Mouse (Mus musculus): ENCODE results near the gene Smok2a. TPM values are rescaled to one million over a fixed set of nuclear protein-coding genes. Genes with fewer than 3 reads are reported as not detected.
"Not testable (repeated sequence)": the region's sequence is repeated elsewhere in the genome, so short reads cannot be mapped to it uniquely, and the experiment has no call there.

Smok2a gene
- polyA plus RNA-seq, 1 experiment from 2014 or later = not detected

DNA sequence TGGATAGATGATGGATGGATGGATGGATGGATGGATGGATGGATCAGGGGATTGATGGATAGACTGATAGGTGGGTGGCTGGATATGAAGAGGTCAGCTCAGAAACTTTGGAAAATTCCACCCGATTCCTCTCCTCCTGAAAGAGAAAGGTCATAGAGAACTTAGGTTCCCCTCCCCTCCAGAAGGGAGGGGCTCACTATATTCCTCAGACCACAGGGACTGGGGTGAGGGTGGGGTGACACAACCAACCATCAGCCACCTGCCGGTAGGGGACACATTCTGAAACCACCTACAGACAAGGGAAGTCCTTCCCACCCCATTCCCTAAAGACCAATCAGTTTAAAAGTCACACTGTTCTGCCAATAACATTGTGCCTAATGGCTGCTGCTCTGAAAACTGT lies 14.5 kb upstream of the Smok2a start:
- no peak for ATAC-seq
- H3K36me3 ChIP-seq (ENCODE audit: control insufficient read depth, insufficient read depth, low read length) = no peaks in the 10 kb centered on the region
- no peaks in the 10 kb centered on the region for H3K27me3 ChIP-seq (ENCODE audit: control insufficient read depth, insufficient read depth, low read depth, low read length)
- no peak overlapping the region for H3K4me2 ChIP-seq (ENCODE audit: low read length)
- no peak overlapping the region for H3K9ac ChIP-seq (ENCODE audit: low read depth, low read length)
- H3K27ac ChIP-seq (ENCODE audit: low read length) = no peak overlapping the region
- H3K9me3 ChIP-seq (replicated peaks; ENCODE audit: control insufficient read depth, low read length, poor library complexity, severe bottlenecking) = peaks cover 26% of the 10 kb centered on the region
- H3K4me3 ChIP-seq (ENCODE audit: low read depth, low read length) = no peak overlapping the region
- WGBS = 86% methylated on average over 2 of the region's 2 CpGs
- no peaks in the 10 kb centered on the region for H3K4me1 ChIP-seq (ENCODE audit: control insufficient read depth, insufficient read depth, low read length)

GRCm38 (mm10) chr17:13208460-13208859 lies 12.5 kb upstream of the Smok2a start:
- not testable (repeated sequence) for H3K27ac ChIP-seq (ENCODE audit: low read length); H3K36me3 ChIP-seq (ENCODE audit: control insufficient read depth, insufficient read depth, low read length); ATAC-seq; H3K4me3 ChIP-seq (ENCODE audit: low read depth, low read length); H3K4me1 ChIP-seq (ENCODE audit: control insufficient read depth, insufficient read depth, low read length); H3K27me3 ChIP-seq (ENCODE audit: control insufficient read depth, insufficient read depth, low read depth, low read length); H3K9ac ChIP-seq (ENCODE audit: low read depth, low read length); H3K4me2 ChIP-seq (ENCODE audit: low read length)
- peaks cover 44% of the 10 kb centered on the region for H3K9me3 ChIP-seq (replicated peaks; ENCODE audit: control insufficient read depth, low read length, poor library complexity, severe bottlenecking)

DNA sequence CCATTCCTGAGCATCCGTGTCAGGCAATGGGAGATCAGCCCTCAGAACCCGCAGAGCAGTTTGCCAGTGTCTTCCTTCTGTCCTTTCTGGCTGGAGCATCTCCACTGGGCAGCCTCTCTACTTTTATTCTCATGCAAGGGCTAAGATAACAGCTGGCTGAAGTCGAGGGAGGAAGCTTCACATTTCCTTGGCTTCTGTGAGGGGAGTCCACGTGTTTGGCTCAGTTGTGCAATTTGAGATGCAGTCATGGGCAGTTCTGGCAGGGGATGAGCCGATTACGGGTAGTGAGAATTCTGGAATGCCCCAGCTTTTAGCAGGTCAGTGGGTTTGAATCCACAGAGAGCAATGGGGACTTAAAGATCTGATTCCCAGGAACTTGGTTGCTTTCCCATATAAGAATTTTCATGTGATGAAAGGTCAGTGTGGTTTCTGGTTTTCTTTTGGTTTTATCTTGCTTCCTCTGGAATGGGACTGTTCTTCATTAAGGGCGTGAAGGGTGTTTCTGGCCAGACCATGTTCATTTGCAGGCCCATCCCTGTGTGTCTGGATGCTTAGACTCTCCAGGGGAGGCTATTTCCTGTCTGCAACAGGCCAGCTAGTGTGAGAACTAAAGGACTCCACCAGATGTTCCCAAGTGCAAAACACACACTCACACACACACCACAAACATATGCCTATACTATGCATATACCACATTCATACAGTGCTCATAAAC lies 8.7 kb upstream of the Smok2a start:
- no peaks in the 10 kb centered on the region for H3K27me3 ChIP-seq (ENCODE audit: control insufficient read depth, insufficient read depth, low read depth, low read length)
- ATAC-seq = no peak
- no peaks in the 10 kb centered on the region for H3K4me1 ChIP-seq (ENCODE audit: control insufficient read depth, insufficient read depth, low read length)
- 69% methylated on average over 7 of the region's 7 CpGs for WGBS
- no peak overlapping the region for H3K4me3 ChIP-seq (ENCODE audit: low read depth, low read length)
- no peak overlapping the region for H3K27ac ChIP-seq (ENCODE audit: low read length)
- H3K9me3 ChIP-seq (replicated peaks; ENCODE audit: control insufficient read depth, low read length, poor library complexity, severe bottlenecking) = peaks cover 72% of the 10 kb centered on the region
- no peaks in the 10 kb centered on the region for H3K36me3 ChIP-seq (ENCODE audit: control insufficient read depth, insufficient read depth, low read length)
- no peak overlapping the region for H3K4me2 ChIP-seq (ENCODE audit: low read length)
- H3K9ac ChIP-seq (ENCODE audit: low read depth, low read length) = no peak overlapping the region

DNA sequence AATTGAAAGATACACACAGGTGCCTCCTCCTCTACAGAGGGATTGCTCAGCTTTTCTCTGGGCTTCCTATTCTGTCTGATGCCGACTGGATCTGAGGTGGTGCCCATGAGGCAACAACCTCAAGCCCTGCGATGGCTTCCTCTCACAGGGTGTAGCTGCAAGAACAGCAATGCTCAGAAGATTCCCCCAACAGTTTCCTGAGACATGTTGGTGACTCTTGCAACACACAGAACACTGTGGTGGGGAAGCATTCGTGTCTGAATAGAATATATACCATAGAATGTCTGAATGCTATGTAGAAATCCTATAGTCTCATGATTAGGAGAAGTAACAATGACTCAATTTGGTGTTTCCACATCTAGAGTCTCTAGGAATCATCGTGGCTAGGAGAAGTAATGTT lies 6.8 kb upstream of the Smok2a start:
- no peaks in the 10 kb centered on the region for H3K27me3 ChIP-seq (ENCODE audit: control insufficient read depth, insufficient read depth, low read depth, low read length)
- H3K36me3 ChIP-seq (ENCODE audit: control insufficient read depth, insufficient read depth, low read length) = no peaks in the 10 kb centered on the region
- WGBS = 63% methylated on average over 4 of the region's 4 CpGs
- ATAC-seq = no peak
- no peak overlapping the region for H3K4me2 ChIP-seq (ENCODE audit: low read length)
- H3K9me3 ChIP-seq (replicated peaks; ENCODE audit: control insufficient read depth, low read length, poor library complexity, severe bottlenecking) = peaks cover 82% of the 10 kb centered on the region
- H3K4me1 ChIP-seq (ENCODE audit: control insufficient read depth, insufficient read depth, low read length) = no peaks in the 10 kb centered on the region
- H3K4me3 ChIP-seq (ENCODE audit: low read depth, low read length) = no peak overlapping the region
- no peak overlapping the region for H3K27ac ChIP-seq (ENCODE audit: low read length)
- no peak overlapping the region for H3K9ac ChIP-seq (ENCODE audit: low read depth, low read length)

DNA sequence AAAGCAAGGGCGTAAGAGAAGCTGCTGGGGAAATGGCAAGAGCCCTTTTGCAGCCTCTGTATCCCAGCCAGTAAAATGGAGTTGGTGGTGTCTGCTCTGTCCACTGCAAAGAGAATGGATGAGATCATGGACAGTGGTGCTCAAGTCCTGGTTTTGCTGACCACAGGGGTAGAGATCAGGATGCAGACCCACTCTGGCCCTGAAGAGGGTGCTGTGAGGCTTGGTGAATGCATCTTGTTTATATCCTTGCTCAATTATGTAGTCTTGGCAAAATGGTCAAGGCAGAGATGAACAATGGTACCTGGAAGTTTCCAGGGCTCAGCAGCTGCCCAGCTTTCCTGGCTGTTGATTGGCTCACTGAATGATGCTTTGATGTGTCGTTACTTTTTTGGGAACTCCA lies 5.4 kb upstream of the Smok2a start:
- no peaks in the 10 kb centered on the region for H3K27me3 ChIP-seq (ENCODE audit: control insufficient read depth, insufficient read depth, low read depth, low read length)
- 84% methylated on average over 2 of the region's 2 CpGs for WGBS
- H3K4me1 ChIP-seq (ENCODE audit: control insufficient read depth, insufficient read depth, low read length) = no peaks in the 10 kb centered on the region
- H3K4me2 ChIP-seq (ENCODE audit: low read length) = no peak overlapping the region
- no peak overlapping the region for H3K4me3 ChIP-seq (ENCODE audit: low read depth, low read length)
- H3K27ac ChIP-seq (ENCODE audit: low read length) = no peak overlapping the region
- no peaks in the 10 kb centered on the region for H3K36me3 ChIP-seq (ENCODE audit: control insufficient read depth, insufficient read depth, low read length)
- no peak overlapping the region for H3K9ac ChIP-seq (ENCODE audit: low read depth, low read length)
- ATAC-seq = no peak
- H3K9me3 ChIP-seq (replicated peaks; ENCODE audit: control insufficient read depth, low read length, poor library complexity, severe bottlenecking) = peaks cover 90% of the 10 kb centered on the region

DNA sequence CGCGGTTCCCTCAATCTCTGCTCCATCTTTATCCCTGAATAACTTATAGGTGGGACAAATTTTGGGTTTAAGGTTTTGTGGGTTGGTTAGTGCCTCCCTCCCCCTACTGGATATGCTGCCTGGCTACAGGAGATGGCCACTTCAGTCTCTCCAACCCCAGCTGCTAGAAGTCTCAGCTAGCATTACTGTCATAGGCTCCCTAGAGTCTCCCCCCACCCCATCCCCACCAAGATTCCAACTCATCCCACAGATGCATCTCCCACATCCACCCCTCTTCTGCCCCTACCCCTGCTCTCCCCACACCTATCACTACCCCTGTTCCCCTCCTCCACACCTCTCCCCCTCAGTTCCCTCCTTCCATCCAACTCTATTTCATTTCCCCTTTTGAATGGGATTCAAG lies 933 bp downstream of the Smok2a start:
- WGBS = 86% methylated on average over 2 of the region's 2 CpGs
- H3K4me1 ChIP-seq (ENCODE audit: control insufficient read depth, insufficient read depth, low read length); H3K36me3 ChIP-seq (ENCODE audit: control insufficient read depth, insufficient read depth, low read length); H3K4me2 ChIP-seq (ENCODE audit: low read length); ATAC-seq; H3K9ac ChIP-seq (ENCODE audit: low read depth, low read length); H3K27me3 ChIP-seq (ENCODE audit: control insufficient read depth, insufficient read depth, low read depth, low read length); H3K4me3 ChIP-seq (ENCODE audit: low read depth, low read length); H3K27ac ChIP-seq (ENCODE audit: low read length): not testable (repeated sequence)
- H3K9me3 ChIP-seq (replicated peaks; ENCODE audit: control insufficient read depth, low read length, poor library complexity, severe bottlenecking) = peaks cover 69% of the 10 kb centered on the region

DNA sequence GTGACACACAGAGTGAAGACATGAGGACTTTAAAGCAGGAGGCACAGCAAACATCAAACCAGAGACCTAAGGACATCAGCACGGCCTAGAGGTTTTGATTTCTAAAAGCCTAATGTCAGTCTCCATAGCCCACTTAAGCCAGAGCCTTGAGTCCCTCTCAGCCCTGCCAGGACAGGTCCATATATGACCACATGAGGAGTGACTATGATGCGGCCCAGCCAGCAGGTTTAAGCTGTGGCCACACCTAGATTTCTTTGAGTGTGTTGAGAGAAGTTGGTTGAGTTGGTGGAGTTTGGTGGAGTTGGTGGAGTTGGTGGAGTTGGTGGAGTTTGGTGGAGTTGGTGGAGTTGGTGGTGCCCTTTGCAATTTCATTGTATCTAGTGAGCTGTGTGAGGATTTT lies 9.0 kb downstream of the Smok2a start, which contains the start of gene Smok2b:
TSS of gene Smok2b (plus strand) at position 301 of the 400 bp plus-strand sequence.
- H3K9me3 ChIP-seq (replicated peaks; ENCODE audit: control insufficient read depth, low read length, poor library complexity, severe bottlenecking) = peaks cover 75% of the 10 kb centered on the region
- H3K27me3 ChIP-seq (ENCODE audit: control insufficient read depth, insufficient read depth, low read depth, low read length); H3K4me2 ChIP-seq (ENCODE audit: low read length); H3K9ac ChIP-seq (ENCODE audit: low read depth, low read length); H3K4me1 ChIP-seq (ENCODE audit: control insufficient read depth, insufficient read depth, low read length); H3K27ac ChIP-seq (ENCODE audit: low read length); H3K36me3 ChIP-seq (ENCODE audit: control insufficient read depth, insufficient read depth, low read length); ATAC-seq; H3K4me3 ChIP-seq (ENCODE audit: low read depth, low read length): not testable (repeated sequence)
- 76% methylated on average over 2 of the region's 2 CpGs for WGBS

DNA sequence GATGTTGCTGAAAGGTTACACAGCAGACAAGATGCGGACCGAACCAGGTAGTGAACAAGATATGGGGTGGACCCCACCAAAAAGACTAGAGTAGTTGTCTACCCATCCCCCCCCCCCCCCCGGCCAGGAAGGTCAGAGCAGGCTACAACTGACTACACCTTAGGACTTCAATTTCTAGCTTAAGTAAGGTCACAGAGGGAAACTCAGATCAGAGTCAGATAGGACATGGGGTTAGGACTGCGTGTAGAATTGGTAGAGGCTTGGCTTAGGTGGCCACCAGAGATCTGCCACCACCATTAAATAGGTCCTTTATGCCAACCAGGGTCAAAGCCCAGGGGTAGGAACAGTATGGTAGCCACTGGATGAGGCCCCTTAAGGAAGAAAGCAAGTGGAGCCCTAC lies 18.5 kb downstream of the Smok2a start:
- not testable (repeated sequence) for H3K36me3 ChIP-seq (ENCODE audit: control insufficient read depth, insufficient read depth, low read length); H3K27me3 ChIP-seq (ENCODE audit: control insufficient read depth, insufficient read depth, low read depth, low read length); H3K9ac ChIP-seq (ENCODE audit: low read depth, low read length); H3K4me1 ChIP-seq (ENCODE audit: control insufficient read depth, insufficient read depth, low read length); H3K4me2 ChIP-seq (ENCODE audit: low read length); ATAC-seq; H3K4me3 ChIP-seq (ENCODE audit: low read depth, low read length); H3K27ac ChIP-seq (ENCODE audit: low read length)
- WGBS = 85% methylated on average over 4 of the region's 4 CpGs
- peaks cover 38% of the 10 kb centered on the region for H3K9me3 ChIP-seq (replicated peaks; ENCODE audit: control insufficient read depth, low read length, poor library complexity, severe bottlenecking)

- ATAC-seq = 0 out of 2 replicates have a peak, but pooled peaks have one; percentile 48
- 89% methylated on average over 7 of the region's 13 CpGs for WGBS
These were observed 20.1 kb downstream of the Smok2a start for GRCm38 (mm10) chr17:13240807-13241727.

More at GRCm38 (mm10) chr17:13240807-13241727, 20.1 kb downstream of the Smok2a start:
- H3K27me3 ChIP-seq (ENCODE audit: control insufficient read depth, insufficient read depth, low read depth, low read length); H3K27ac ChIP-seq (ENCODE audit: low read length); H3K4me2 ChIP-seq (ENCODE audit: low read length); H3K4me3 ChIP-seq (ENCODE audit: low read depth, low read length); H3K9ac ChIP-seq (ENCODE audit: low read depth, low read length); H3K36me3 ChIP-seq (ENCODE audit: control insufficient read depth, insufficient read depth, low read length); H3K4me1 ChIP-seq (ENCODE audit: control insufficient read depth, insufficient read depth, low read length): not testable (repeated sequence)
- H3K9me3 ChIP-seq (replicated peaks; ENCODE audit: control insufficient read depth, low read length, poor library complexity, severe bottlenecking) = peaks cover 29% of the 10 kb centered on the region

Measured in midbrain, embryonic 16.5 days (tissue).